Mouse (Mus musculus): ENCODE results near the gene Ice2. TPM values are rescaled to one million over a fixed set of nuclear protein-coding genes. Genes with fewer than 3 reads are reported as not detected.

Ice2 gene
- polyA plus RNA-seq, 1 experiment, result 8.4 TPM

GRCm38 (mm10) chr9:69398453-69398850 is 746 bp downstream of the Ice2 start:
- no peak for DNase-seq (ENCODE audit: extremely low spot score in 1 of 2, low spot score in 1 of 2)

- no peak for DNase-seq (ENCODE audit: extremely low spot score in 1 of 2, low spot score in 1 of 2)
Measured at GRCm38 (mm10) chr9:69404671-69405070, 7.0 kb downstream of the Ice2 start.

GRCm38 (mm10) chr9:69419476-69419875 is 21.8 kb downstream of the Ice2 start:
- DNase-seq (ENCODE audit: extremely low spot score in 1 of 2, low spot score in 1 of 2), result peak in 1 of 2 experiments; percentile 33

- no peak for DNase-seq (ENCODE audit: extremely low spot score in 1 of 2, low spot score in 1 of 2)
Measured at GRCm38 (mm10) chr9:69430531-69430930, 32.8 kb downstream of the Ice2 start.

- peak in 1 of 2 experiments; percentile 15 for DNase-seq (ENCODE audit: extremely low spot score in 1 of 2, low spot score in 1 of 2)
Measured at GRCm38 (mm10) chr9:69431863-69432555, 34.3 kb downstream of the Ice2 start.

- DNase-seq (ENCODE audit: extremely low spot score in 1 of 2, low spot score in 1 of 2), result no peak
Measured at GRCm38 (mm10) chr9:69435194-69435593, 37.5 kb downstream of the Ice2 start.

- no peak for DNase-seq (ENCODE audit: extremely low spot score in 1 of 2, low spot score in 1 of 2)
Measured at GRCm38 (mm10) chr9:69435662-69436061, 38.0 kb downstream of the Ice2 start.

- no peak for DNase-seq (ENCODE audit: extremely low spot score in 1 of 2, low spot score in 1 of 2)
Measured at GRCm38 (mm10) chr9:69439805-69440357, 42.2 kb downstream of the Ice2 start.

GRCm38 (mm10) chr9:69442471-69443038 is 44.8 kb downstream of the Ice2 start:
- no peak for DNase-seq (ENCODE audit: extremely low spot score in 1 of 2, low spot score in 1 of 2)

- no peak for DNase-seq (ENCODE audit: extremely low spot score in 1 of 2, low spot score in 1 of 2)
Measured at GRCm38 (mm10) chr9:69443203-69443602, 45.5 kb downstream of the Ice2 start.

- no peak for DNase-seq (ENCODE audit: extremely low spot score in 1 of 2, low spot score in 1 of 2)
Measured at GRCm38 (mm10) chr9:69448801-69449200, 51.1 kb downstream of the Ice2 start.

- no peak for DNase-seq (ENCODE audit: extremely low spot score in 1 of 2, low spot score in 1 of 2)
Measured at GRCm38 (mm10) chr9:69450636-69451035, 52.9 kb downstream of the Ice2 start.

- no peak for DNase-seq (ENCODE audit: extremely low spot score in 1 of 2, low spot score in 1 of 2)
Measured at GRCm38 (mm10) chr9:69451886-69452810, 54.4 kb downstream of the Ice2 start.

GRCm38 (mm10) chr9:69453066-69453900 is 55.6 kb downstream of the Ice2 start, which contains the start of gene Anxa2:
Gene Anxa2, plus strand, starts transcription at chr9:69453620.
- peak in 1 of 2 experiments; percentile 69 for DNase-seq (ENCODE audit: extremely low spot score in 1 of 2, low spot score in 1 of 2)

- DNase-seq (ENCODE audit: extremely low spot score in 1 of 2, low spot score in 1 of 2), result no peak
Measured at GRCm38 (mm10) chr9:69453901-69454666, 56.4 kb downstream of the Ice2 start.

GRCm38 (mm10) chr9:69454691-69455090 is 57.0 kb downstream of the Ice2 start:
- DNase-seq (ENCODE audit: extremely low spot score in 1 of 2, low spot score in 1 of 2), result no peak

GRCm38 (mm10) chr9:69455391-69455790 is 57.7 kb downstream of the Ice2 start:
- DNase-seq (ENCODE audit: extremely low spot score in 1 of 2, low spot score in 1 of 2), result no peak

GRCm38 (mm10) chr9:69456406-69457075 is 58.8 kb downstream of the Ice2 start:
- no peak for DNase-seq (ENCODE audit: extremely low spot score in 1 of 2, low spot score in 1 of 2)

GRCm38 (mm10) chr9:69457143-69457542 is 59.4 kb downstream of the Ice2 start:
- no peak for DNase-seq (ENCODE audit: extremely low spot score in 1 of 2, low spot score in 1 of 2)
